Mouse (Mus musculus): Measurements from ENCODE around the gene Marco. TPM values are rescaled to one million over a fixed set of nuclear protein-coding genes. Genes with fewer than 3 reads are reported as not detected.

The Marco gene
- polyA plus RNA-seq (2014; fragmentation: Nextera tagmentation; extraction: Ambion mirVana): not detected in 2 replicates

GRCm38 (mm10) chr1:120504924-120505323, at the start of gene Marco:
Gene Marco, minus strand, starts transcription at chr1:120505024.
- Histone ChIP-seq H3K4me1 (ENCODE audit: control insufficient read depth, insufficient read depth, low read length) (no peaks in the 10 kb centered on the region), H3K27me3 (ENCODE audit: control insufficient read depth, insufficient read depth, low read length) (no peaks in the 10 kb centered on the region), H3K27ac (ENCODE audit: low read depth, low read length) (no peak within 1 kb of the TSS), H3K36me3 (ENCODE audit: control insufficient read depth, insufficient read depth, low read length) (no peaks in the 10 kb centered on the region), H3K9me3 (ENCODE audit: control insufficient read depth, low read length) (no peaks in the 10 kb centered on the region), H3K4me3 (ENCODE audit: low read depth, low read length) (no peak within 1 kb of the TSS), H3K9ac (ENCODE audit: low read length) (no peak within 1 kb of the TSS), H3K4me2 (no peak within 1 kb of the TSS)
- ATAC-seq (ENCODE audit: low FRiP score): no peak
- no peak for DNase-seq (ENCODE audit: low spot score, missing footprints)
- 77% methylated on average over 1 of the region's 1 CpGs for WGBS

- ATAC-seq (ENCODE audit: low FRiP score) (no peak), DNase-seq (ENCODE audit: low spot score, missing footprints) (no peak)
- Histone ChIP-seq H3K4me3 (ENCODE audit: low read depth, low read length) (no peak overlapping the region), H3K27me3 (ENCODE audit: control insufficient read depth, insufficient read depth, low read length) (no peaks in the 10 kb centered on the region), H3K36me3 (ENCODE audit: control insufficient read depth, insufficient read depth, low read length) (no peaks in the 10 kb centered on the region), H3K4me2 (no peak overlapping the region), H3K27ac (ENCODE audit: low read depth, low read length) (no peak overlapping the region), H3K4me1 (ENCODE audit: control insufficient read depth, insufficient read depth, low read length) (no peaks in the 10 kb centered on the region), H3K9ac (ENCODE audit: low read length) (no peak overlapping the region), H3K9me3 (ENCODE audit: control insufficient read depth, low read length) (no peaks in the 10 kb centered on the region)
- WGBS: 86% methylated on average over 7 of the region's 7 CpGs
Measured at GRCm38 (mm10) chr1:120539506-120540029, 34.7 kb upstream of the Marco start.

GRCm38 (mm10) chr1:120536998-120537397, 32.2 kb upstream of the Marco start:
- H3K9ac ChIP-seq (ENCODE audit: low read length): no peak overlapping the region
- ATAC-seq (ENCODE audit: low FRiP score): no peak
- no peaks in the 10 kb centered on the region for H3K9me3 ChIP-seq (ENCODE audit: control insufficient read depth, low read length)
- H3K27me3 ChIP-seq (ENCODE audit: control insufficient read depth, insufficient read depth, low read length): no peaks in the 10 kb centered on the region
- no peak overlapping the region for H3K27ac ChIP-seq (ENCODE audit: low read depth, low read length)
- H3K4me3 ChIP-seq (ENCODE audit: low read depth, low read length): no peak overlapping the region
- DNase-seq (ENCODE audit: low spot score, missing footprints): no peak
- no peaks in the 10 kb centered on the region for H3K4me1 ChIP-seq (ENCODE audit: control insufficient read depth, insufficient read depth, low read length)
- WGBS: 75% methylated on average over 1 of the region's 1 CpGs
- no peaks in the 10 kb centered on the region for H3K36me3 ChIP-seq (ENCODE audit: control insufficient read depth, insufficient read depth, low read length)
- no peak overlapping the region for H3K4me2 ChIP-seq

- Histone ChIP-seq H3K9ac (ENCODE audit: low read length) (no peak overlapping the region), H3K9me3 (ENCODE audit: control insufficient read depth, low read length) (no peaks in the 10 kb centered on the region), H3K27ac (ENCODE audit: low read depth, low read length) (no peak overlapping the region), H3K4me3 (ENCODE audit: low read depth, low read length) (no peak overlapping the region), H3K4me1 (ENCODE audit: control insufficient read depth, insufficient read depth, low read length) (no peaks in the 10 kb centered on the region), H3K27me3 (ENCODE audit: control insufficient read depth, insufficient read depth, low read length) (no peaks in the 10 kb centered on the region), H3K36me3 (ENCODE audit: control insufficient read depth, insufficient read depth, low read length) (no peaks in the 10 kb centered on the region), H3K4me2 (no peak overlapping the region)
- 79% methylated on average over 1 of the region's 1 CpGs for whole genome bisulfite sequencing
- ATAC-seq (ENCODE audit: low FRiP score): no peak
- no peak for DNase-seq (ENCODE audit: low spot score, missing footprints)
Measured at GRCm38 (mm10) chr1:120535919-120536318, 31.1 kb upstream of the Marco start.

GRCm38 (mm10) chr1:120532321-120532916, 27.6 kb upstream of the Marco start:
- no peak for ATAC-seq (ENCODE audit: low FRiP score)
- WGBS: 84% methylated on average over 6 of the region's 6 CpGs
- H3K4me1 ChIP-seq (ENCODE audit: control insufficient read depth, insufficient read depth, low read length): no peaks in the 10 kb centered on the region

GRCm38 (mm10) chr1:120531770-120532169, 26.9 kb upstream of the Marco start:
- no peak overlapping the region for H3K9ac ChIP-seq (ENCODE audit: low read length)
- no peak overlapping the region for H3K4me3 ChIP-seq (ENCODE audit: low read depth, low read length)

More at GRCm38 (mm10) chr1:120532321-120532916, 27.6 kb upstream of the Marco start:
- Histone ChIP-seq H3K9ac (ENCODE audit: low read length) (no peak overlapping the region), H3K4me2 (no peak overlapping the region), H3K36me3 (ENCODE audit: control insufficient read depth, insufficient read depth, low read length) (no peaks in the 10 kb centered on the region), H3K27me3 (ENCODE audit: control insufficient read depth, insufficient read depth, low read length) (no peaks in the 10 kb centered on the region), H3K9me3 (ENCODE audit: control insufficient read depth, low read length) (no peaks in the 10 kb centered on the region), H3K4me3 (ENCODE audit: low read depth, low read length) (no peak overlapping the region), H3K27ac (ENCODE audit: low read depth, low read length) (no peak overlapping the region)
- DNase-seq (ENCODE audit: low spot score, missing footprints): no peak

GRCm38 (mm10) chr1:120529881-120530280, 25.1 kb upstream of the Marco start:
- no peaks in the 10 kb centered on the region for H3K36me3 ChIP-seq (ENCODE audit: control insufficient read depth, insufficient read depth, low read length)
- H3K4me3 ChIP-seq (ENCODE audit: low read depth, low read length): no peak overlapping the region
- ATAC-seq (ENCODE audit: low FRiP score) (no peak), DNase-seq (ENCODE audit: low spot score, missing footprints) (no peak)
- no peak overlapping the region for H3K9ac ChIP-seq (ENCODE audit: low read length)
- H3K4me1 ChIP-seq (ENCODE audit: control insufficient read depth, insufficient read depth, low read length): no peaks in the 10 kb centered on the region
- no peak overlapping the region for H3K4me2 ChIP-seq
- no peak overlapping the region for H3K27ac ChIP-seq (ENCODE audit: low read depth, low read length)
- H3K27me3 ChIP-seq (ENCODE audit: control insufficient read depth, insufficient read depth, low read length): no peaks in the 10 kb centered on the region
- H3K9me3 ChIP-seq (ENCODE audit: control insufficient read depth, low read length): no peaks in the 10 kb centered on the region
- 79% methylated on average over 2 of the region's 2 CpGs for WGBS

More at GRCm38 (mm10) chr1:120531770-120532169, 26.9 kb upstream of the Marco start:
- no peak overlapping the region for H3K4me2 ChIP-seq
- no peaks in the 10 kb centered on the region for H3K27me3 ChIP-seq (ENCODE audit: control insufficient read depth, insufficient read depth, low read length)
- ATAC-seq (ENCODE audit: low FRiP score): no peak
- 81% methylated on average over 3 of the region's 3 CpGs for WGBS
- no peaks in the 10 kb centered on the region for H3K9me3 ChIP-seq (ENCODE audit: control insufficient read depth, low read length)
- H3K36me3 ChIP-seq (ENCODE audit: control insufficient read depth, insufficient read depth, low read length): no peaks in the 10 kb centered on the region
- no peaks in the 10 kb centered on the region for H3K4me1 ChIP-seq (ENCODE audit: control insufficient read depth, insufficient read depth, low read length)
- no peak overlapping the region for H3K27ac ChIP-seq (ENCODE audit: low read depth, low read length)
- DNase-seq (ENCODE audit: low spot score, missing footprints): no peak

GRCm38 (mm10) chr1:120517618-120518017, 12.8 kb upstream of the Marco start:
- WGBS: 76% methylated on average over 7 of the region's 7 CpGs
- ATAC-seq (ENCODE audit: low FRiP score) (no peak), DNase-seq (ENCODE audit: low spot score, missing footprints) (no peak)
- no peaks in the 10 kb centered on the region for H3K27me3 ChIP-seq (ENCODE audit: control insufficient read depth, insufficient read depth, low read length)
- no peaks in the 10 kb centered on the region for H3K4me1 ChIP-seq (ENCODE audit: control insufficient read depth, insufficient read depth, low read length)
- H3K9ac ChIP-seq (ENCODE audit: low read length): no peak overlapping the region
- no peaks in the 10 kb centered on the region for H3K36me3 ChIP-seq (ENCODE audit: control insufficient read depth, insufficient read depth, low read length)
- no peak overlapping the region for H3K4me2 ChIP-seq
- no peaks in the 10 kb centered on the region for H3K9me3 ChIP-seq (ENCODE audit: control insufficient read depth, low read length)
- no peak overlapping the region for H3K27ac ChIP-seq (ENCODE audit: low read depth, low read length)
- no peak overlapping the region for H3K4me3 ChIP-seq (ENCODE audit: low read depth, low read length)

GRCm38 (mm10) chr1:120510311-120510710, 5.5 kb upstream of the Marco start:
- Histone ChIP-seq H3K36me3 (ENCODE audit: control insufficient read depth, insufficient read depth, low read length) (no peaks in the 10 kb centered on the region), H3K4me2 (no peak overlapping the region), H3K4me1 (ENCODE audit: control insufficient read depth, insufficient read depth, low read length) (no peaks in the 10 kb centered on the region), H3K9ac (ENCODE audit: low read length) (no peak overlapping the region), H3K27ac (ENCODE audit: low read depth, low read length) (no peak overlapping the region), H3K9me3 (ENCODE audit: control insufficient read depth, low read length) (no peaks in the 10 kb centered on the region), H3K4me3 (ENCODE audit: low read depth, low read length) (no peak overlapping the region), H3K27me3 (ENCODE audit: control insufficient read depth, insufficient read depth, low read length) (no peaks in the 10 kb centered on the region)
- 83% methylated on average over 3 of the region's 3 CpGs for WGBS
- ATAC-seq (ENCODE audit: low FRiP score) (no peak), DNase-seq (ENCODE audit: low spot score, missing footprints) (no peak)
